Mouse (Mus musculus) limb, embryonic 12.5 days (tissue): ENCODE data around the gene Npvf. TPM values are rescaled to one million over a fixed set of nuclear protein-coding genes. Genes with fewer than 3 reads are reported as not detected.

ENCODE experiments used
- ATAC-seq: fragments of 200-750 bp; cut with Nextera tagmentation; 2 replicates; pipeline ENCODE4 v1.8.0; 2017; ENCODE audit warnings: low read depth, moderate TSS enrichment; ENCODE audit not compliant: insufficient number of reproducible peaks, insufficient read depth, low FRiP score, low TSS enrichment
- H3K27ac ChIP-seq: fragments of 300-500 bp; sonication (generic); 2 replicates; pipeline ENCODE4 v1.5.1; 2016; ENCODE audit warnings: mild to moderate bottlenecking, moderate library complexity
- H3K27me3 ChIP-seq: fragments of 300-500 bp; sonication (generic); 2 replicates; pipeline ENCODE4 v1.6.1; 2016; ENCODE audit warnings: mild to moderate bottlenecking, moderate library complexity
- H3K36me3 ChIP-seq: fragments of 300-500 bp; sonication (generic); 2 replicates; pipeline ENCODE4 v1.6.1; 2016; ENCODE audit warnings: mild to moderate bottlenecking, moderate library complexity
- H3K4me1 ChIP-seq: fragments of 300-500 bp; sonication (generic); replicated peaks from 2 replicates; pipeline ENCODE4 v1.6.1; 2016
- H3K4me2 ChIP-seq: fragments of 300-500 bp; sonication (generic); 2 replicates; pipeline ENCODE4 v1.6.1; 2016; ENCODE audit warnings: mild to moderate bottlenecking, moderate library complexity
- H3K4me3 ChIP-seq: fragments of 300-500 bp; sonication (generic); replicated peaks from 2 replicates; pipeline ENCODE4 v1.5.1; 2016; ENCODE audit warnings: mild to moderate bottlenecking
- H3K9ac ChIP-seq: fragments of 300-500 bp; sonication (generic); replicated peaks from 2 replicates; pipeline ENCODE4 v1.6.1; 2016; ENCODE audit warnings: mild to moderate bottlenecking, moderate library complexity
- H3K9me3 ChIP-seq: fragments of 300-500 bp; sonication (generic); 2 replicates; pipeline ENCODE4 v1.6.1; 2016; ENCODE audit warnings: mild to moderate bottlenecking, moderate library complexity
- WGBS: fragments of 180-500 bp; shearing (Covaris S2); methylation state at CpG from one replicate; pipeline ENCODE4 v1.1.7; 2016; 5-methylcytosine and 5-hydroxymethylcytosine counted together
- polyA plus RNA-seq: library from polyadenylated mRNA; unstranded; fragments of >200 nt; fragmentation: Nextera tagmentation; extraction: Ambion mirVana; gene quantifications from 2 replicates; pipeline ENCODE4 v1.2.1, GENCODE M21; 2016

Gene Npvf
- polyA plus RNA-seq, 1 experiment from 2014 or later: not detected

DNA sequence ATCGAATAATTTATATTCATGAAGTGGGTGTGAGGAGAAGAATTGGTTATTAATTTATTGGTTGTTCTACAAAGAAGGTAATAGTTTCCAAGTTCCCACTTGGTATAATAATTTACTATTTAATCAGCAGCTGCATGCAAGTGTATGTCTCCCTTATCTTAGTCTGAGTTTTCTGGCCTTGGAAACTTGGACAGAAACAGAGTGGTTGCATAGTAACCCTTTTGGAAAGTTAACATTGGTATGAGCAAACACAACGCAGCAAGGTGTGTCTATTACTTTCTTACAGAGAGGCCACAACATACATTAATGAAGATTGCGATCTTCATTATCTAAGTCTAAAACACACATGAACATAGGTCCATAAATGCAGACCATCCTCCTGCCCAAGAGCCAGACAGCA lies 10.0 kb upstream of the Npvf start:
- H3K27ac ChIP-seq: no peak overlapping the region
- no peak overlapping the region for H3K9ac ChIP-seq
- no peak for ATAC-seq
- 93% methylated on average over 3 of the region's 3 CpGs for WGBS
- H3K4me2 ChIP-seq: no peak overlapping the region
- H3K27me3 ChIP-seq: peaks cover 36% of the 10 kb centered on the region
- H3K36me3 ChIP-seq: no peaks in the 10 kb centered on the region
- H3K9me3 ChIP-seq: no peaks in the 10 kb centered on the region
- H3K4me1 ChIP-seq: peaks cover 37% of the 10 kb centered on the region
- no peak overlapping the region for H3K4me3 ChIP-seq

DNA sequence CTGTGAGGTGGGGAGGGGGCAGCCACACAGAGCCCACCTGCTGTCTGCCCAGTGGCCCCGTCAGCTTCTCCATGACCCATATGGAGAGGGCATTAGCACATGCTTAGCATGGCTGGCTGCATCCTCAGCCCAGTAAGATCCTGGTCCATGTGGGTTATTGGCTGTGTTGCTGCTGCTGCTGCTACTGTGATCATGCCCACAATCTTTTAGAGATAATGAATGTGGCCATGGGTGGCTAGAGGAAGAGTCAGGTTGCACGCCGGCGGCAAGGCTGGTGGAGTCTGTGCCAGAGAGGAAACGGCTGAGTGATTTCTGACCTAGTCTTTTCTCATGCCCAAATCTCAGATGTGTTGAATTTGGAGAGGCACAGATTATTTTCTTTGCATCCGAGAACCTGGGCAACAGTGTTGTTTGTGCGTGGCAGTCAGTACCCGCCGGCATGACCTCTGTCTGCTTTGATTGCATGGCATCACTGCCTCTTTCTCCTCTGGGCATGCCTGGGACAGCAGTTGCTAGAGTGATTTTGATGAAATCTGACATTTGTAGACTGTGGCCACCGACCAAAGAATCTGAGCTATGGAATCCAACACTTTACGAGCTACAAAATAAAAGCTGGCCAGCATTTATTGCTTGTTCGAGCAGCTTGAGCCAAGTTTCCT lies 8.8 kb upstream of the Npvf start:
- Histone ChIP-seq H3K4me1 (peaks cover 46% of the 10 kb centered on the region), H3K4me2 (no peak overlapping the region), H3K9ac (no peak overlapping the region), H3K9me3 (no peaks in the 10 kb centered on the region), H3K27ac (peak overlapping the region; percentile 24; the same call in 1 of the 2 replicates), H3K27me3 (peaks cover 30% of the 10 kb centered on the region), H3K4me3 (no peak overlapping the region), H3K36me3 (no peaks in the 10 kb centered on the region)
- WGBS: 41% methylated on average over 12 of the region's 12 CpGs
- no peak for ATAC-seq

DNA sequence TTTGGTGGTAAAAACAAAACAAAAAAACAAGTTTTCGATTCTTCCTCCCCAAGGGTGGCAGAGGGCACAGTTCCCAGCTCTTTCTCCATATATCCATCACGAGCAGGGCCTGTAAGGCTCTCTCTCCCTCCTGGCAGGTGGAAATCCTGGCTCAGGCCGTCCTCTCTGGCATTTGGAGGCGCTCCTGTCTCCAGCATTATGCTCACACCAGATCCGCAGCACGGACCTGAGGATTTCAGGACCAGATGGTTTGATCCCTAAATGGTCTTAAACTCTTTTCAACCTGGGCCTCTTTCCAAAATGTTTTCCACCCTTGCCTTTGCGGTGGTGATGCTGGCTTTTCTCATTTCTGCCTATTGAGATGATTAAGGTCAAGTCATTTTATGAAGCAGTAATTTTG lies 7.5 kb upstream of the Npvf start:
- no peak overlapping the region for H3K4me2 ChIP-seq
- no peak; the same call in 1 of the 2 replicates for ATAC-seq
- WGBS: 47% methylated on average over 7 of the region's 7 CpGs
- H3K9ac ChIP-seq: no peak overlapping the region
- H3K4me3 ChIP-seq: no peak overlapping the region
- no peaks in the 10 kb centered on the region for H3K9me3 ChIP-seq
- H3K36me3 ChIP-seq: no peaks in the 10 kb centered on the region
- H3K27ac ChIP-seq: 0 out of 2 replicates have a peak overlapping the region, but pooled peaks have one; percentile 18
- H3K4me1 ChIP-seq: peaks cover 50% of the 10 kb centered on the region
- peaks cover 34% of the 10 kb centered on the region for H3K27me3 ChIP-seq

DNA sequence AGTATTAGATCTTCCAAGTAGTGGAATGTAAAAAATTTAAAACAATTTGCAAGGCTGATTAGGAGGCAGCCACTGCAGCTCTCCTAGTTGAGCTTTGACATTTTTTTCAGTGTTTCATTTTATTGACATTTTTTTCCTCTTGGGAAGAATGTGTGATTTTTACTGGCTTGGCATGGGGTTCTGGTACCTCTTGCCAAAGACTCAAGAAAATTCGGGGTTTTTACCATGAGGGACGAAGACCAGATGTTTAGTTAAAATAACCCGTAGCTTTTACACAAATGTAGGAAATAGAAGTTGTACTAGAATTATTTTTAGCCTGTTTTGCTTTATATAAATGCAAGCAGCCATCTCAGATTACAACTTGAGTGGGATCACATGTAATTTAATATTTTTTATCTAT lies 4.2 kb upstream of the Npvf start:
- Histone ChIP-seq H3K4me1 (peaks cover 35% of the 10 kb centered on the region), H3K27ac (peak overlapping the region; percentile 57; the same call in 1 of the 2 replicates), H3K4me3 (no peak overlapping the region), H3K27me3 (peaks cover 27% of the 10 kb centered on the region), H3K9ac (no peak overlapping the region), H3K9me3 (no peaks in the 10 kb centered on the region), H3K36me3 (no peaks in the 10 kb centered on the region), H3K4me2 (no peak overlapping the region)
- 24% methylated on average over 3 of the region's 3 CpGs for WGBS
- no peak for ATAC-seq

DNA sequence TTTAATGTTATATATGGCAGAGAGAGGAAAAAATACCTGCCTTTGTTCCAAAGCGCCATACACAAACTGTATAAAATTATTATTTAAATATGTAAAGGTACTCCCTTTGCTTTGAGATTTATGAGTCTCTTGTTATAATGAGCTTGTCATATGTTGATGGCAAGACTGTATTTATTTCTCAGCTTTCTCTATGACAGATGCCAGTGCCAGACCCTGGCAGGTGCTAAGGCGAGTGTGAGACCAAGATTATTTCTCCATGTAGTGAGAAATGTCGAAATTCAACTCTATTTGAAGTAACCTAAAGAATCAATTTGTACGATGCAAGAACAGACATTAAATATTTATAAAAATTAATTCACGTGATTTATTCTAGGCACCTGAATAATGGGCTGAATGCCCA lies 3.8 kb upstream of the Npvf start:
- no peak overlapping the region for H3K4me2 ChIP-seq
- H3K36me3 ChIP-seq: no peaks in the 10 kb centered on the region
- no peak overlapping the region for H3K4me3 ChIP-seq
- H3K9ac ChIP-seq: no peak overlapping the region
- no peak overlapping the region for H3K27ac ChIP-seq
- peaks cover 26% of the 10 kb centered on the region for H3K27me3 ChIP-seq
- 73% methylated on average over 5 of the region's 5 CpGs for WGBS
- ATAC-seq: no peak
- no peaks in the 10 kb centered on the region for H3K9me3 ChIP-seq
- H3K4me1 ChIP-seq: peaks cover 31% of the 10 kb centered on the region

DNA sequence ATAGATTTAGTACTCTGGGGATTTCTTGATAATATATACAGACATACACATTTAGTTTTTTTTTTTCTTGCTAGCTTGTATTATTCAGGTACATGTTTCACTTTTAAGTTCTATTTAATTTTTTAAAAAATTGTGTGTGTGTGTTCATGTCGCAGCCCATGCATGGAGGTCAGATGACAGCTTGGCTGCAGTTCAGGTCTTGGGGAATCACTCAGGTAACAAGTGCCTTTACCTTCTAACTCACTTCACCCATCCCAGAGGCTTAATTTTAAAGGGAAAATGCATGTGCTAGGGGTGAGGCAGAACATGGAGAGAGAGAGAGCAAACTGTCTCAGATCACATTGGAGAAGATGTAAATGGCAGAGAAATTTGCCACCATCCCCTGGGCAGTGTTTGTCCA lies 2.2 kb upstream of the Npvf start:
- no peaks in the 10 kb centered on the region for H3K9me3 ChIP-seq
- H3K9ac ChIP-seq: no peak overlapping the region
- H3K36me3 ChIP-seq: no peaks in the 10 kb centered on the region
- WGBS: 97% methylated on average over 1 of the region's 1 CpGs
- no peak overlapping the region for H3K4me2 ChIP-seq
- ATAC-seq: no peak
- peaks cover 21% of the 10 kb centered on the region for H3K4me1 ChIP-seq
- peaks cover 18% of the 10 kb centered on the region for H3K27me3 ChIP-seq
- H3K27ac ChIP-seq: no peak overlapping the region
- no peak overlapping the region for H3K4me3 ChIP-seq

DNA sequence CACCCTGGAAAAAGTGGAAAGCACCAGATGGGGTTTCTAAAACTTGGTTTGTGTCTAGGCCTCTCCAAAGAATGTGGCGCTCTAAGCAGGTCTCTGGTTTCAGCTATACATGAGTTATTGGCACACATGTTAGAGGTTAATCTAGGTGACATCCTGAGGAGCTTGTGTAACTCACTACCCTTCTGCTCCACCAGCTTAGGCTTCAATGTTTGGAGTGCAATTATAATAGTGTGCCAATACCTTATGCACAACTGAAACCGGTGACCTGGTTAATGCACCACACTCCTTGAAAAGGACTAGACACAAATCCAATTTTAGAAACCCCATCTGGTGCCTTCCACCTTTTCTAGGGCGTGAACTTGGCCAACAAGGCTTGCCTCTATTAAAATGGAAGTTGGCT lies 1.7 kb upstream of the Npvf start:
- no peak overlapping the region for H3K4me2 ChIP-seq
- WGBS: 83% methylated on average over 3 of the region's 3 CpGs
- H3K27ac ChIP-seq: no peak overlapping the region
- no peaks in the 10 kb centered on the region for H3K9me3 ChIP-seq
- H3K27me3 ChIP-seq: peaks cover 15% of the 10 kb centered on the region
- no peaks in the 10 kb centered on the region for H3K36me3 ChIP-seq
- H3K9ac ChIP-seq: no peak overlapping the region
- no peak overlapping the region for H3K4me3 ChIP-seq
- no peak for ATAC-seq
- H3K4me1 ChIP-seq: peaks cover 19% of the 10 kb centered on the region

DNA sequence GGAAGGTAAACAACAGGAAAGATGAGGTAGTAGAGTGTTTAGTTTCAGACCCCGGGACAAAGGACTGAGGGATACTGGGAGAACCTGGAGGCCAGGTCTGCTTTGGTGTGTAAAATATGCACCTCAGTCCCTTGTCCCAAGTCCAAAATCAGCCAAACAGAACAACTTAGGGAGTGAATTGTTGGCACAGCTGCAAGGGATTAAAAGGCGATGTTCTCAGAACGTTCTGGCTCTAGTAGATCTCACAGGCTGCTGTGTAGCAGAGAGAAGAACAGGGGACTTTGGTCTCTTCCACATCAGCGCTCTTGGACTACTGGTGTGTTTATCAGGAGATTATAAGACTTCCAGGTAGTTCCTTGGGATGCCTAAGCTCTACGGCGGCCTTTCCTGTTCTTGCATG lies 6.6 kb downstream of the Npvf start:
- no peak for ATAC-seq
- Histone ChIP-seq H3K27ac (0 out of 2 replicates have a peak overlapping the region, but pooled peaks have one; percentile 1), H3K27me3 (no peaks in the 10 kb centered on the region; the same call in none of the 2 replicates), H3K36me3 (no peaks in the 10 kb centered on the region), H3K4me2 (no peak overlapping the region), H3K9ac (no peak overlapping the region), H3K4me1 (peaks cover 13% of the 10 kb centered on the region), H3K4me3 (no peak overlapping the region), H3K9me3 (no peaks in the 10 kb centered on the region)
- WGBS: 76% methylated on average over 6 of the region's 6 CpGs

DNA sequence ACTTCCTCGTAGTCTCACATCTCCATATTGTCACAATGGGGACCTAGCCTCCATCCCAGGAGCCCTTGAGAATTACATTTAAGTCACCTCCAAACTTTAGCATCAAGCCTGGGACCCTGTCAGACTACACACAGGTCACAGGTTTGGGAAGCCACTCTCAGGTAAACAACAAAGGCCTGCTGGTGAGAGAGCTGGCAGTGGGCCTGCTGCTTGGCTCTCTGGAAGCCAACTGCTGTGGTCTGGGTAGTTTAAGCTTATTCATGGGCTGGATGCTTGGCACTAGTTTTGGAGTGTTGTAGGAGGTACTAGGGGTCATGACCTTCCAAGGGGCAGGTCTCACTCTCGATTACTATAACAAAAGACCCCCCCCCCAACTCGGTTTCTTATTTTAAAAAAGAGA lies 7.6 kb downstream of the Npvf start:
- Histone ChIP-seq H3K9me3 (no peaks in the 10 kb centered on the region), H3K36me3 (no peaks in the 10 kb centered on the region), H3K4me2 (no peak overlapping the region), H3K9ac (no peak overlapping the region), H3K27me3 (no peaks in the 10 kb centered on the region; the same call in none of the 2 replicates), H3K4me3 (no peak overlapping the region), H3K27ac (no peak overlapping the region), H3K4me1 (peaks cover 19% of the 10 kb centered on the region)
- no peak for ATAC-seq
- 67% methylated on average over 3 of the region's 3 CpGs for WGBS

DNA sequence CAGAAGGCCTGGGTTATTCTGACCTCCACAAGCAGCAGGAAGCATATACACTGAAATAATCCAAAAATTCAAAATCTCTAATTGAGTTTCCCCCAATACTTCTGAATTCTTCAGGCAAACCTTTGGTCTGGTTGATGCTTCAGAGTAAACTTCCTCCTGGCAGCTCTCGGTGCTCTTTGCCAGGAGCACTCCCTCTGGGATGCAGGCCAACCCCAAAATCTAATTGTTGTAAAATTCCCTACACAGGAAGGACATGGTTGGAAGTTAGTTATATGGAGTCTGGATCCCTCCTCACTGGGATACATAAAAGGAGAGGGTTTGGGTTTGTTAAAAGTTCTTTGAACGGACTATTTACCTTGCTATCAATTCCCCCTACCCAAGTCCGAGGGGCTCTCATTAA lies 9.5 kb downstream of the Npvf start:
- peaks cover 25% of the 10 kb centered on the region for H3K4me1 ChIP-seq
- no peak overlapping the region for H3K27ac ChIP-seq
- no peaks in the 10 kb centered on the region for H3K36me3 ChIP-seq
- no peak overlapping the region for H3K9ac ChIP-seq
- no peak overlapping the region for H3K4me3 ChIP-seq
- no peak overlapping the region for H3K4me2 ChIP-seq
- no peaks in the 10 kb centered on the region; the same call in 1 of the 2 replicates for H3K27me3 ChIP-seq
- 55% methylated on average over 3 of the region's 3 CpGs for WGBS
- ATAC-seq: no peak
- H3K9me3 ChIP-seq: no peaks in the 10 kb centered on the region

DNA sequence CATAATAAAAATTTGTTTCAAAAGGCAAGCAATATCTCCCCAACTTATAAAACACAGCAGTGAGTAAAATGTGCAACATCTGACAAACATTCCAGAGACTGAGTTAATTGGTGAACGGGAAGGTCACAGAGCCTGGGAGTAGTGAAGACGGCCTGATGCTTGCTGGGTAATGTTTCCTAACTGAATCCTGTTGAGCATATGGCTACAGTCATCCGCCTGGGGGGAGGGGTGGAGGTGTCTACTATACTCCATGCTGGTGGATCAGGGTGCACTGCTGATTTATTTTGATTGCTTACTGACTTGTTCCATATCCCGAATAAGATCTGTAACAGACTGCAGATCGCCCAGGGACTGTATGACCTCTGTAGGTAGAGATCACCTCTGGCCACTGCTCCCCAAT lies 12.3 kb downstream of the Npvf start:
- no peak overlapping the region for H3K27ac ChIP-seq
- 46% methylated on average over 5 of the region's 5 CpGs for WGBS

DNA sequence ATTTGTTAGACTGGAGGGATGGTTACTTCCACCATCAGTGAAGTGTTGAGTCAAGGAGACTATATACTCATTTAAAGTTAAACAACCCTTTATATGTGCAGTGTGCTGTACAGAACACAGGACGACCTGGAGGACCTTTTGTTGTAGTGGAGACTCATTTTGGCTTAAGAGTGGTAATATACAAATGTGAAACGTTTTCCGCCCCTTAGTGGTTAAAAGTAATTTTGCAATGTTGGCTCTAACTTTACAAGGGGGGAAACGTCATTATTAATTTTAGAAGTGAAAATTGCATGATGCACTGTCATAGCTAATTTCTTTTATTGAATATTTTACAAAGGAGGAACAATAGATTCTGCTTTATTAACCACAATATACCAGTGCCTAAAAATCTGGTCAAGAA lies 13.9 kb downstream of the Npvf start:
- Histone ChIP-seq H3K27me3 (no peaks in the 10 kb centered on the region; the same call in 1 of the 2 replicates), H3K36me3 (no peaks in the 10 kb centered on the region), H3K9me3 (no peaks in the 10 kb centered on the region), H3K4me3 (no peak overlapping the region), H3K9ac (no peak overlapping the region), H3K4me2 (no peak overlapping the region), H3K4me1 (peaks cover 25% of the 10 kb centered on the region), H3K27ac (no peak overlapping the region)
- WGBS: 66% methylated on average over 4 of the region's 4 CpGs
- ATAC-seq: no peak

More for the DNA sequence above, 12.3 kb downstream of the Npvf start:
- Histone ChIP-seq H3K27me3 (no peaks in the 10 kb centered on the region; the same call in 1 of the 2 replicates), H3K9ac (no peak overlapping the region), H3K9me3 (no peaks in the 10 kb centered on the region), H3K36me3 (no peaks in the 10 kb centered on the region), H3K4me1 (peaks cover 25% of the 10 kb centered on the region), H3K4me3 (no peak overlapping the region), H3K4me2 (no peak overlapping the region)
- ATAC-seq: no peak
